Mouse (Mus musculus) neural tube, embryonic 12.5 days (tissue): ENCODE measurements around the gene Six6. TPM values are rescaled to one million over a fixed set of nuclear protein-coding genes. Genes with fewer than 3 reads are reported as not detected.

Experiments
- ATAC-seq: fragments of 200-750 bp; cut with Nextera tagmentation; 2 replicates; pipeline ENCODE4 v1.8.0; 2017; ENCODE audit warnings: low read depth, mild to moderate bottlenecking, moderate TSS enrichment, moderate library complexity; ENCODE audit not compliant: low FRiP score
- H3K27ac ChIP-seq: fragments of 300-500 bp; sonication (generic); 2 replicates; pipeline ENCODE4 v1.5.1; 2016
- H3K27me3 ChIP-seq: fragments of 300-500 bp; sonication (generic); replicated peaks from 2 replicates; pipeline ENCODE4 v1.6.1; 2016; ENCODE audit warnings: mild to moderate bottlenecking
- H3K36me3 ChIP-seq: fragments of 300-500 bp; sonication (generic); 2 replicates; pipeline ENCODE4 v1.6.1; 2016; ENCODE audit warnings: mild to moderate bottlenecking
- H3K4me1 ChIP-seq: fragments of 300-500 bp; sonication (generic); 2 replicates; pipeline ENCODE4 v1.6.1; 2016
- H3K4me2 ChIP-seq: fragments of 300-500 bp; sonication (generic); replicated peaks from 2 replicates; pipeline ENCODE4 v1.6.1; 2016; ENCODE audit warnings: mild to moderate bottlenecking
- H3K4me3 ChIP-seq: fragments of 300-500 bp; sonication (generic); 2 replicates; pipeline ENCODE4 v1.5.1; 2016
- H3K9ac ChIP-seq: fragments of 300-500 bp; sonication (generic); 2 replicates; pipeline ENCODE4 v1.6.1; 2016; ENCODE audit warnings: mild to moderate bottlenecking
- H3K9me3 ChIP-seq: fragments of 300-500 bp; sonication (generic); 2 replicates; pipeline ENCODE4 v1.6.1; 2016; ENCODE audit warnings: mild to moderate bottlenecking
- WGBS: fragments of 180-500 bp; shearing (Covaris S2); methylation state at CpG from one replicate; pipeline ENCODE4 v1.1.7; 2016; 5-methylcytosine and 5-hydroxymethylcytosine counted together
- polyA plus RNA-seq: library from polyadenylated mRNA; unstranded; fragments of >200 nt; fragmentation: Nextera tagmentation; extraction: Ambion mirVana; gene quantifications from 2 replicates; pipeline ENCODE4 v1.2.1, GENCODE M21; 2016

Gene Six6
- polyA plus RNA-seq, 1 experiment from 2014 or later, result not detected

- no peak for ATAC-seq
- Histone ChIP-seq H3K4me3 (no peak overlapping the region), H3K27me3 (0 out of 2 replicates have a peak, but pooled peaks cover 4% of the 10 kb centered on the region), H3K9ac (no peak overlapping the region), H3K4me1 (no peaks in the 10 kb centered on the region), H3K9me3 (no peaks in the 10 kb centered on the region), H3K4me2 (no peak overlapping the region), H3K36me3 (no peaks in the 10 kb centered on the region), H3K27ac (no peak overlapping the region)
- WGBS, result 87% methylated on average over 7 of the region's 7 CpGs
Observed at GRCm38 (mm10) chr12:72967541-72967940, 27.8 kb downstream of the Six6 start.

- H3K9me3 ChIP-seq, result no peaks in the 10 kb centered on the region
- H3K4me1 ChIP-seq, result no peaks in the 10 kb centered on the region
- H3K27me3 ChIP-seq, result peaks cover 14% of the 10 kb centered on the region; the same call in 1 of the 2 replicates
- no peak for ATAC-seq
- 76% methylated on average over 14 of the region's 14 CpGs for WGBS
- H3K4me3 ChIP-seq, result no peak overlapping the region
- H3K4me2 ChIP-seq, result no peak overlapping the region
- H3K36me3 ChIP-seq, result no peaks in the 10 kb centered on the region
- H3K9ac ChIP-seq, result no peak overlapping the region
- H3K27ac ChIP-seq, result no peak overlapping the region
Observed at GRCm38 (mm10) chr12:72970620-72971019, 30.9 kb downstream of the Six6 start.

GRCm38 (mm10) chr12:72973161-72973560 is 33.5 kb downstream of the Six6 start:
- WGBS, result 9% methylated on average over 6 of the region's 6 CpGs
- peaks cover 17% of the 10 kb centered on the region; the same call in 1 of the 2 replicates for H3K27me3 ChIP-seq

GRCm38 (mm10) chr12:72976172-72976571 is 36.5 kb downstream of the Six6 start:
- Histone ChIP-seq H3K27ac (no peak overlapping the region), H3K4me1 (no peaks in the 10 kb centered on the region), H3K36me3 (no peaks in the 10 kb centered on the region), H3K4me3 (no peak overlapping the region; the same call in 1 of the 2 replicates), H3K9me3 (no peaks in the 10 kb centered on the region), H3K4me2 (peak overlapping the region; percentile 49), H3K9ac (no peak overlapping the region), H3K27me3 (peaks cover 17% of the 10 kb centered on the region; the same call in 1 of the 2 replicates)
- whole genome bisulfite sequencing, result 6% methylated on average over 7 of the region's 7 CpGs
- no peak for ATAC-seq

More at GRCm38 (mm10) chr12:72973161-72973560, 33.5 kb downstream of the Six6 start:
- no peak overlapping the region for H3K4me3 ChIP-seq
- H3K27ac ChIP-seq, result no peak overlapping the region
- no peaks in the 10 kb centered on the region for H3K36me3 ChIP-seq
- no peak for ATAC-seq
- no peaks in the 10 kb centered on the region for H3K9me3 ChIP-seq
- H3K4me2 ChIP-seq, result no peak overlapping the region
- H3K9ac ChIP-seq, result no peak overlapping the region
- H3K4me1 ChIP-seq, result no peaks in the 10 kb centered on the region

GRCm38 (mm10) chr12:72976718-72977117 is 37.0 kb downstream of the Six6 start:
- Histone ChIP-seq H3K27me3 (peaks cover 17% of the 10 kb centered on the region; the same call in 1 of the 2 replicates), H3K9ac (no peak overlapping the region), H3K4me1 (no peaks in the 10 kb centered on the region), H3K9me3 (no peaks in the 10 kb centered on the region), H3K4me3 (no peak overlapping the region; the same call in 1 of the 2 replicates), H3K36me3 (no peaks in the 10 kb centered on the region), H3K4me2 (peak overlapping the region; percentile 49), H3K27ac (no peak overlapping the region)
- WGBS, result 2% methylated on average over 12 of the region's 12 CpGs
- peak; percentile 53; the same call in 1 of the 2 replicates for ATAC-seq

- H3K4me3 ChIP-seq, result no peak overlapping the region
- H3K9me3 ChIP-seq, result no peaks in the 10 kb centered on the region
- no peak overlapping the region for H3K27ac ChIP-seq
- no peak for ATAC-seq
- peaks cover 13% of the 10 kb centered on the region; the same call in 1 of the 2 replicates for H3K27me3 ChIP-seq
- no peaks in the 10 kb centered on the region for H3K36me3 ChIP-seq
- no peaks in the 10 kb centered on the region for H3K4me1 ChIP-seq
- no peak overlapping the region for H3K4me2 ChIP-seq
- 85% methylated on average over 3 of the region's 3 CpGs for WGBS
- H3K9ac ChIP-seq, result no peak overlapping the region
Observed at GRCm38 (mm10) chr12:72977851-72978250, 38.2 kb downstream of the Six6 start.

GRCm38 (mm10) chr12:72979236-72979635 is 39.5 kb downstream of the Six6 start:
- Histone ChIP-seq H3K4me3 (no peak overlapping the region), H3K9me3 (no peaks in the 10 kb centered on the region), H3K27me3 (peaks cover 5% of the 10 kb centered on the region; the same call in 1 of the 2 replicates), H3K36me3 (no peaks in the 10 kb centered on the region), H3K9ac (no peak overlapping the region), H3K27ac (no peak overlapping the region), H3K4me2 (no peak overlapping the region), H3K4me1 (no peaks in the 10 kb centered on the region)
- ATAC-seq, result no peak
- WGBS, result 73% methylated on average over 5 of the region's 5 CpGs

GRCm38 (mm10) chr12:72982616-72983015 is 42.9 kb downstream of the Six6 start:
- no peaks in the 10 kb centered on the region for H3K4me1 ChIP-seq
- no peaks in the 10 kb centered on the region for H3K36me3 ChIP-seq
- ATAC-seq, result no peak
- H3K9ac ChIP-seq, result no peak overlapping the region
- H3K4me2 ChIP-seq, result no peak overlapping the region
- H3K27ac ChIP-seq, result no peak overlapping the region
- H3K4me3 ChIP-seq, result no peak overlapping the region
- no peaks in the 10 kb centered on the region for H3K27me3 ChIP-seq
- WGBS, result 80% methylated on average over 10 of the region's 10 CpGs
- H3K9me3 ChIP-seq, result no peaks in the 10 kb centered on the region

GRCm38 (mm10) chr12:72983071-72983857 is 43.6 kb downstream of the Six6 start:
- no peak for ATAC-seq
- WGBS, result 87% methylated on average over 8 of the region's 8 CpGs
- H3K27me3 ChIP-seq, result no peaks in the 10 kb centered on the region
- H3K27ac ChIP-seq, result no peak overlapping the region
- no peak overlapping the region for H3K4me3 ChIP-seq
- H3K9me3 ChIP-seq, result no peaks in the 10 kb centered on the region
- H3K36me3 ChIP-seq, result no peaks in the 10 kb centered on the region
- H3K4me1 ChIP-seq, result no peaks in the 10 kb centered on the region
- no peak overlapping the region for H3K4me2 ChIP-seq
- no peak overlapping the region for H3K9ac ChIP-seq

Other genes with a start within 250 kb of the Six6 start
- 83.1 and 88.1 TPM in 2 replicates for gene Ppm1a, start 182.4 kb upstream of the Six6 start, polyA plus RNA-seq
- 3.5 and 3.6 TPM in 2 replicates for gene 4930447C04Rik, start 882 bp downstream of the Six6 start, polyA plus RNA-seq
- gene Six1, start 114.0 kb downstream of the Six6 start, polyA plus RNA-seq, result 30.5 and 36.7 TPM in 2 replicates
- gene Six4, start 173.6 kb downstream of the Six6 start, polyA plus RNA-seq, result 5.0 and 6.8 TPM in 2 replicates
- gene Mnat1, start 183.8 kb downstream of the Six6 start, polyA plus RNA-seq, result 25.0 and 32.9 TPM in 2 replicates